Mouse (Mus musculus): ENCODE measurements around the gene Ch25h.

The Ch25h gene

DNA sequence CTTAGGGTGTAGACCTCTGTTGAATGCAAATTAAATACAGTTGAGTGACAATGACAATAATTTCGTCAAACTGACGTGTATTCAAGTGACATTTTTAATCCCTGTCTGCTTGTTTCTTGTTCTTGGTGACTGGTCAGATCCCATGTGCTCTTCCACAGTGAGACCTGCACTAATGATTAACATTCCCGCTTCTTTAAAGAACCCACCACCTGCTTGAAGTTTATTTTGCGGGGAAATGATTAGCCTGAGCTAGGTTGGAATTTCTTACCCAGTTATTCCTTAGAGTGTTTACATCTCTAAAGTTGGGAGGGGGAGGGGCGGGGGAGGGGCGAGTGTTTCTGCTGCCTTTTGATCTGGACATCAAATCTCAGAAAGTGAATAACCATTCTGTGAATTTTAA lies 6.7 kb downstream of the Ch25h start:
- DNase-seq = peak; percentile 6 to 18

DNA sequence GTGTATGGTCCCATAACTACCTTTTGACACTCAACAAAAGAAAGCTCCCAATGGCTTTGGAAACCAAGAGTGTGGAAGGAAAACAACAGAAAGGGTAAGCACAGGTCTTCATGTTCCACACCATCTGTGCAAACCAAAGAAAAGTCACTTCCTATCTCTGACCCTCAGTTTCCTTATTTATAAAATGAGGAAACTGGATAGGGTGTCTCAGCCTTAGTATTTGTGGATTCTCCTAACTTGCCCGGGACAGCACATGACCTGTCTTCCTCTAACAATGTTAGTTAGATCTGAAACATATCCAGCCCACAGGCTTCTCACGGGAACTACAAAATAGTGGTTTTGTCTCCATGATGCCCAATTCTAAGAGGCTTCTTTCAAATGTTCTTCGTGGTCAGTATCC lies 10.5 kb downstream of the Ch25h start:
- no peak for DNase-seq

DNA sequence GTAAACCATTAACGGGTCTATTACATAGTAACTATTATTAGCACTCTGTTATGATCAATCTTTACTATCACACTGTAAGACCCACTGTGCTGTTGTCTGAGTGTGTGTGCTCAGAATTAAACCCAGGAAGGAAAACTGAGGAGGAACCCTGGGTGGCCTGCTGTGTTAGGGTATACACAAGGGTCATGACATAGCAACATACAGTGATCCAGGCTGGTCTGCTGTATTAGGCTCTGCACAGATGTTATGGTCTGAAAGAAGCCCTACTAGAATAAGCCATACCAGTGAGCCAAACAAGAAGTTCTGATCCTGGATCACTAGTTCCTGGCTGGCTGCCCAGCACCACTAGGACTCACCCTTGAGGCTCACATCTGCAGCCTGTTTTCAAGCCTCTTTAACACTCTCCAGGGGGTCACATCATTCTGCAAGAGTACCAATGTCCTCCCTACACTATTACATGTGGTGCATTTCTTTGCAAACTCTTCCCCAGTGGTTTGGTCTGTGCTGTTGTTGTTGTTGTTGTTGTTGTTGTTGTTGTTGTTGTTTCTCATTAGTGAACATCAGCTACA lies 13.4 kb downstream of the Ch25h start:
- DNase-seq = peak; percentile 18 to 20

DNA sequence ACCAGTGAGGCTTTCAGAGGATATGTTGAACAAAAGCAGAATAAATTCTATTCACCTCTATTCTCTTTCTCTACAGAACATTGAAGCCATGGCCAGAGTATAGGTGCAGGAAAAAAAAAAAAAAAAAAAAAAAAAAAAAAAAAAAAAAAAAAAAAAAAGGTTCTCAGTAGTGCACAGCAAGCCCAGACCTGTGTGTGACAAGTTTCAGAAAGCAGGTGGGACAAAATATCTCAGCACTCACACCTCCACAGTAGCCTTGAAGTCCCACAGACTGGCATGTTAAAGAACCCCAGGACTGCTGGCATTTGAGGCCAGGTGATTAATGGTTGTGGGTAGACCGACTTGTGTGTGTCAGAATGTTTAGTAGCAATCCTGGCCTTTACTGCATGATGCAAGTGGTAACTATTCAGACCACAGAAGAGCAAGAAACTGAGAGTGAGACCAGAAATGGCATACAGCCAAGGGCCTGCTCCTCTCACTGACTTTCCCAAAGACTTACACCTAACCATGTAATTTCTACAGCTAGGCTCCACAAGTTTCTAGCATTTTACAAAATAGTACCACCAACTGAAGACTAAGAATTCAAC lies 24.1 kb downstream of the Ch25h start:
- DNase-seq = no peak

DNA sequence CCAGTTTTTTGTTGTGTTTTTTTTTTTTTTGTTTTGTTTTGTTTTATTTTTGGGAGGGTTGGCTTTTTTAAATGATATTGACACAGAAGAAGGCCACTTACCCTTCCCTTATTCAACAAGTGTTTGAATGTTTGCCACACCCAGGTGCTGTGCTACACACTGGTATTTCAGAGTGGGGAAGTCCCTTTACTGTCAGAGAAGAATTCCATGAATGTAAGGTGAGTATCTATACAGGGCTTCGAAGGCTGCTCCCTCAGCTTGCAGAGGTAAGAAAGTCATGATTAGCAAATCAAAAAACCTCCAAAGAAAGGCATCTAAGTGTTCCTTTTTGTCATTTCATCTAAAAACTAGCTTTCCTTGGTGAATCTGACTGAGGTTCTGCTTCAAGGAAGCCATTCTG lies 26.1 kb downstream of the Ch25h start:
- no peak for DNase-seq

DNA sequence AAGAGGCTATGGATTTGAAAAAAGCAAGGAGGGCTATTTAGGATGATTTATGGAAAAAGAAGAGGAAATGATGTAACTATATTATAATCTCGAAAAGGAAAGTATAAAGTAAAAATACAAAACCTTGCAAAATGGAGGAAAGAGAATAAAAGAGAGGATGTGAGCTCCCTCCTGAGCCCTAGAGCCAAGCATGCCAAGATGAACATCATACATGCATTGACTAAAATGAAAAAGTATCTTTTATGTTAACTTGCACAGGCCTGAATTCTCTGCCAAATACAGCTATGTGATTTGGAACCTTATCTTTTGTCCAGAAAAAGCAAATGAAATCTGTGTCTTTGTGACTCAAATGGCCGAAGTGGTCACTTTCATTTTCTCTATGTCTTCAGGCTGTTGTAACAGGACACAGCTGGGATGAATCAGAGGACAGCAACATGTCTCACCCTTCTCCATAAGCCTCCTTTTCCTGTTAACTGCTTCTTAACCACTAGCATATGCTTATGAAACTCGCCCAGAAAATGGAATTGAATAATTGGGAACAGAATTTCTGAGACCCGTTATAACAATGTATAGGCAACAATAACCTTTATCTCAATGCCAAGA lies 29.5 kb downstream of the Ch25h start:
- peak in 1 of 2 experiments; percentile 23 for DNase-seq

DNA sequence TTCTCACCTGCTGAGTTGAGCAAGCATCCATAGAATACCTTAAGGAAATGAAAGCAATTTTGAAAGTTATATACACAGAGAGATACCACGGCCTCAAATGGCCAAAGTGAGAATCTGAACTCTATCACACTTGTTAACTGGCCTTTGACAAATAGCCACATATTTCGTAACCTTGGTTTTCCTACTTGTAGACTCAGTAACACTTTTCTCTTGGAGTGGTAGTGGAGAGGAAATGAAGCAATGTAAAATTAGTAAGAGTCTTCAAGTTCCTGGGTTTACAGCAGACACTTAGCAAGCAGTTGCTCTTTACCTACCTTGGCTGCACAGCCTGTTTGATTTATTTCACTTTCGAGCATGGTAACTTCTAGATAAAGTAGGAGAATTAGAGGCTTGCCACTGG lies 30.2 kb downstream of the Ch25h start:
- DNase-seq = no peak

DNA sequence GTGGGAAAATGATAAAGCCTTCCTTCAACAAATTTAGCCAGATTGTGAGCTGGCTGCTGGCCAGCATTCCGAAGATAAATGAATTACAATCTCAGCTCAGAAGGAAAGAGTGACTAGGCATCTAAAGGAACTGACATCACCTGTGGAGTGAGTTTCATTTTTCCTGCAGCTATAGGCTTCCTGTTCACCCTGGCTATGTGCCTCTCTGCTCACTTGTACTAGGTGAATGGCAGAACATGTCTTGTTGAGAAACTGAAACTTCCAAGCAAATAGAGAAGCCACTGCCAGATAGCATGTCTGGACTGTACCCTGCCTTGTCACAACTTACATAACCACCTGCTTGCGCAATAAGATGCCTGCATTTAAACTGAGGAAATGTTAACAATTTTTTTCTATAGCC lies 33.0 kb downstream of the Ch25h start:
- DNase-seq = peak in 1 of 2 experiments; percentile 6

DNA sequence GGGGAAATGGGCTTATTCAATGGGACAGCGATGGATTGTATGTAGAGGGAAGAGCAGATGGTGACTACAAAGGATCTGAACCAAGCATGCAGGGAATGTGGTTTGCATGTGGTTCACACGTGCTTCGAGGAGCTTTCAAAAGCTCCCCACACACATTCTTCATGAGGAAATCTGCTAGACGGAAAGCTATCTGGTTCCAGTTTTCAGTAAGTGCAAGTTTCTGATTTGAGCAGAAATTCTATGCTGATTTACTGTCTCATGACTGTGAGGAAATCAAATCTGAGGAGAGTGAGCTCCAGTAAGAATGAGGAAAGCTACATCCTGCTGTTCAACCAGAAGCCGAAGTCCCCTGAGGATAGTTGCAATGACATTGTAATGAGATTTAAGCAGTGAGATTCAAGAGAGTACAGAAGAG lies 39.8 kb downstream of the Ch25h start:
- DNase-seq = no peak

DNA sequence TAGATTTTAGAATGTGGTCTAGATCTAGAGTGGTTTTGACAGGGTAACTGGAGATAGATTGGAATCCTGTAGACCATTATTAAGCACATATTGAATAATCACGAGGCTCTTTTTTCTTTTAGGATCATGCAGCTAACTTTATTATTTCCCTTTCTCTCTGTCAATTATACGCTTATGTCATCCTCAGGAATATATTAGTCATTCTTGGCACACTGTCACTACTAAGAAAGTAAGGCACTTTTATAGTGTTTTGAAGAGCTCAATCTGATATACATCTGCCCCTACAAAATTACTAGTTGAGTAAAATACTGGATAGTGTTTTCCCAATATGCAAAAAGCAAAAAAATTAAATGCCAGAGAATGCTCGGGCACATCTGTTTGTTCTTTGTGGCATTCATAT lies 43.6 kb downstream of the Ch25h start:
- no peak for DNase-seq

DNA sequence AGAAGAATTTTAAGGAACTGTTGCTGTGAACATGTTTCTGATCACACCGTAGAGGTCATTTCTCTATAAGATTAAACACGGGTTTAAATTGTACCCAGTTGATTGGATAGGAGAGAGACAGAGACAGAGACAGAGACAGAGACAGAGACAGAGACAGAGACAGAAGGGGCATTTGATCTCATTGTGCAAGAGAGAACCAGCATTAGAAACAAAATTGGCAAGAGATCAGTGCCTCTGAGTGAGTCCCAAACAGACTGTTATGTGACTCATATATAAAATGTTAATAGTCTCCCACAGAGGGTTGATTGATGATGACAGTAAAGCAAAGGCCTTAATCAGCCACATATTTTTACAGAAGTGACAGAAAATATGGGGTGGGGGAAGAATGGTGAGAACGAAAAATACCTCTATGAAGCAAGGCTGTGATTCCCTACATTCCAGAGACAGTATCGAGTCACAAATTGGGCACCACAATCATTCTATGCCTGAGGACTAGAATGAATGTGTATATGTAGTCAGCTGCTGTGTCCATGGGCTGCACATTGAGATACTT lies 51.1 kb downstream of the Ch25h start:
- DNase-seq = no peak

All from kidney, postnatal 4 days (tissue).